Mouse (Mus musculus) retina, postnatal 1 day (tissue): Measurements from ENCODE around the gene Nacc2.

Source experiments
- DNase-seq: peaks from one replicate; pipeline ENCODE4 v3.0.0-alpha.2; 2012

The Nacc2 gene

GRCm38 (mm10) chr2:26091771-26092393 lies 31.1 kb downstream of the Nacc2 start:
- peak; percentile 67 for DNase-seq

GRCm38 (mm10) chr2:26090876-26091770 lies 31.9 kb downstream of the Nacc2 start:
- DNase-seq, result peak; percentile 27

- no peak for DNase-seq
These were observed 34.0 kb downstream of the Nacc2 start for GRCm38 (mm10) chr2:26089005-26089404.

GRCm38 (mm10) chr2:26086926-26087600 lies 36.0 kb downstream of the Nacc2 start:
- no peak for DNase-seq

- no peak for DNase-seq
These were observed 36.5 kb downstream of the Nacc2 start for GRCm38 (mm10) chr2:26086505-26086904.

GRCm38 (mm10) chr2:26082883-26083282 lies 40.1 kb downstream of the Nacc2 start:
- DNase-seq, result no peak

GRCm38 (mm10) chr2:26080830-26081229 lies 42.2 kb downstream of the Nacc2 start:
- no peak for DNase-seq

- DNase-seq, result no peak
These were observed 43.6 kb downstream of the Nacc2 start for GRCm38 (mm10) chr2:26079409-26079808.

GRCm38 (mm10) chr2:26077068-26077467 lies 46.0 kb downstream of the Nacc2 start:
- no peak for DNase-seq

GRCm38 (mm10) chr2:26076121-26076520 lies 46.9 kb downstream of the Nacc2 start:
- DNase-seq, result no peak

- no peak for DNase-seq
These were observed 48.5 kb downstream of the Nacc2 start for GRCm38 (mm10) chr2:26074551-26074950.

- no peak for DNase-seq
These were observed 54.4 kb downstream of the Nacc2 start for GRCm38 (mm10) chr2:26068592-26068991.

- DNase-seq, result no peak
These were observed 54.8 kb downstream of the Nacc2 start for GRCm38 (mm10) chr2:26068175-26068574.

- DNase-seq, result no peak
These were observed 56.5 kb downstream of the Nacc2 start for GRCm38 (mm10) chr2:26066527-26066926.

GRCm38 (mm10) chr2:26062742-26063427 lies 60.1 kb downstream of the Nacc2 start:
- no peak for DNase-seq

GRCm38 (mm10) chr2:26062241-26062640 lies 60.8 kb downstream of the Nacc2 start:
- no peak for DNase-seq

GRCm38 (mm10) chr2:26061018-26061666 lies 61.9 kb downstream of the Nacc2 start:
- DNase-seq, result peak; percentile 20

- DNase-seq, result no peak
These were observed 66.0 kb downstream of the Nacc2 start for GRCm38 (mm10) chr2:26057053-26057452.

- DNase-seq, result no peak
These were observed 66.8 kb downstream of the Nacc2 start for GRCm38 (mm10) chr2:26056226-26056625.

GRCm38 (mm10) chr2:26055747-26056102 lies 67.3 kb downstream of the Nacc2 start:
- DNase-seq, result no peak

GRCm38 (mm10) chr2:26055046-26055746 lies 67.8 kb downstream of the Nacc2 start:
- DNase-seq, result peak; percentile 92

- no peak for DNase-seq
These were observed 70.2 kb downstream of the Nacc2 start for GRCm38 (mm10) chr2:26052806-26053205.
